Mouse (Mus musculus) gonadal fat pad, adult 2 months (tissue): ENCODE results near the gene Rpf2. TPM values are rescaled to one million over a fixed set of nuclear protein-coding genes. Genes with fewer than 3 reads are reported as not detected.

Experiments
- polyA plus RNA-seq: library from polyadenylated mRNA; depleted of rRNA; stranded (reverse); fragments of >200 nt; gene quantifications from 2 replicates; pipeline ENCODE4 v1.2.3, GENCODE M21; 2012; rRNA removed

Gene Rpf2
- polyA plus RNA-seq, 1 experiment, result 2.8 TPM

Other genes with a start within 250 kb of the Rpf2 start
- 0.85 and 1.6 TPM in 2 replicates for gene Mfsd4b1, start 221.8 kb downstream of the Rpf2 start, polyA plus RNA-seq
- 76.3 and 122 TPM in 2 replicates for gene Slc16a10, start 104.8 kb downstream of the Rpf2 start, polyA plus RNA-seq
- gene Gtf3c6, start 11.1 kb upstream of the Rpf2 start, polyA plus RNA-seq, result 8.3 and 10.2 TPM in 2 replicates
- gene Amd1, start 55.1 kb upstream of the Rpf2 start, polyA plus RNA-seq, result 18.4 and 20.4 TPM in 2 replicates
- gene Cdk19, start 92.5 kb upstream of the Rpf2 start, polyA plus RNA-seq, result 5.1 and 6.3 TPM in 2 replicates